Mouse (Mus musculus): ENCODE results near the gene Bcat2. TPM values are rescaled to one million over a fixed set of nuclear protein-coding genes. Genes with fewer than 3 reads are reported as not detected.
"Not testable (repeated sequence)": the region's sequence is repeated elsewhere in the genome, so short reads cannot be mapped to it uniquely, and the experiment has no call there.

The Bcat2 gene
- total RNA-seq (2021), result 10 to 100 TPM; 20.5 to 23.4 TPM

- peak; percentile 57 to 61 for DNase-seq (ENCODE audit: extremely low spot score in 1 of 2, low spot score in 1 of 2)
These were observed at the start of gene Bcat2 for GRCm38 (mm10) chr7:45570103-45570741. TSS of gene Bcat2 (plus strand) at chr7:45570153.

GRCm38 (mm10) chr7:45520605-45521004 lies 49.3 kb upstream of the Bcat2 start:
- no peak for DNase-seq (ENCODE audit: extremely low spot score in 1 of 2, low spot score in 1 of 2)

GRCm38 (mm10) chr7:45521728-45522184 lies 48.2 kb upstream of the Bcat2 start:
- peak; percentile 73 to 78 for DNase-seq (ENCODE audit: extremely low spot score in 1 of 2, low spot score in 1 of 2)

- no peak for DNase-seq (ENCODE audit: extremely low spot score in 1 of 2, low spot score in 1 of 2)
These were observed 47.7 kb upstream of the Bcat2 start for GRCm38 (mm10) chr7:45522194-45522752.

- DNase-seq (ENCODE audit: extremely low spot score in 1 of 2, low spot score in 1 of 2), result no peak
These were observed 46.8 kb upstream of the Bcat2 start for GRCm38 (mm10) chr7:45522957-45523676.

GRCm38 (mm10) chr7:45523678-45524170 lies 46.2 kb upstream of the Bcat2 start:
- no peak for DNase-seq (ENCODE audit: extremely low spot score in 1 of 2, low spot score in 1 of 2)

GRCm38 (mm10) chr7:45524841-45525621 lies 44.9 kb upstream of the Bcat2 start:
- DNase-seq (ENCODE audit: extremely low spot score in 1 of 2, low spot score in 1 of 2), result no peak

- peak; percentile 97 to 98 for DNase-seq (ENCODE audit: extremely low spot score in 1 of 2, low spot score in 1 of 2)
These were observed 44.0 kb upstream of the Bcat2 start, which contains the start of the genes Ppp1r15a and Plekha4 for GRCm38 (mm10) chr7:45525809-45526473. TSS of gene Ppp1r15a (minus strand) at chr7:45526268. TSS of gene Plekha4 (plus strand) at chr7:45526330.

- DNase-seq (ENCODE audit: extremely low spot score in 1 of 2, low spot score in 1 of 2), result no peak
These were observed 43.4 kb upstream of the Bcat2 start for GRCm38 (mm10) chr7:45526474-45527120.

- DNase-seq (ENCODE audit: extremely low spot score in 1 of 2, low spot score in 1 of 2), result not testable (repeated sequence)
These were observed 42.8 kb upstream of the Bcat2 start for GRCm38 (mm10) chr7:45527169-45527568.

- DNase-seq (ENCODE audit: extremely low spot score in 1 of 2, low spot score in 1 of 2), result no peak
These were observed 40.5 kb upstream of the Bcat2 start for GRCm38 (mm10) chr7:45529461-45529860.

GRCm38 (mm10) chr7:45530643-45531042 lies 39.3 kb upstream of the Bcat2 start:
- DNase-seq (ENCODE audit: extremely low spot score in 1 of 2, low spot score in 1 of 2), result no peak

GRCm38 (mm10) chr7:45535676-45536075 lies 34.3 kb upstream of the Bcat2 start:
- no peak for DNase-seq (ENCODE audit: extremely low spot score in 1 of 2, low spot score in 1 of 2)

GRCm38 (mm10) chr7:45537602-45538001 lies 32.4 kb upstream of the Bcat2 start:
- DNase-seq (ENCODE audit: extremely low spot score in 1 of 2, low spot score in 1 of 2), result no peak

- peak; percentile 43 to 45 for DNase-seq (ENCODE audit: extremely low spot score in 1 of 2, low spot score in 1 of 2)
These were observed 31.6 kb upstream of the Bcat2 start for GRCm38 (mm10) chr7:45538163-45539041.

- no peak for DNase-seq (ENCODE audit: extremely low spot score in 1 of 2, low spot score in 1 of 2)
These were observed 30.9 kb upstream of the Bcat2 start for GRCm38 (mm10) chr7:45539095-45539494.

GRCm38 (mm10) chr7:45540213-45540612 lies 29.7 kb upstream of the Bcat2 start:
- no peak for DNase-seq (ENCODE audit: extremely low spot score in 1 of 2, low spot score in 1 of 2)

GRCm38 (mm10) chr7:45544525-45544924 lies 25.4 kb upstream of the Bcat2 start:
- no peak for DNase-seq (ENCODE audit: extremely low spot score in 1 of 2, low spot score in 1 of 2)
